Mouse (Mus musculus): Measurements from ENCODE around the gene Acoxl. TPM values are rescaled to one million over a fixed set of nuclear protein-coding genes. Genes with fewer than 3 reads are reported as not detected.

The Acoxl gene
- polyA plus RNA-seq, 1 experiment: 0.25 TPM

- WGBS: 13% methylated on average over 23 of the region's 23 CpGs
- peaks cover 22% of the 10 kb centered on the region for H3K4me1 ChIP-seq (ENCODE audit: control insufficient read depth, insufficient read depth, insufficient read length)
- no peak for DNase-seq (ENCODE audit: low read depth in 1 of 2, low spot score in 2 of 2)
- peaks cover 3% of the 10 kb centered on the region for H3K36me3 ChIP-seq (ENCODE audit: control insufficient read depth, insufficient read depth, low read length)
- H3K4me3 ChIP-seq (ENCODE audit: extremely low read depth, insufficient read depth, insufficient read length): peak overlapping the region; percentile 56
- no peak overlapping the region for H3K27ac ChIP-seq (ENCODE audit: insufficient read depth, low read length)
- no peak for TF ChIP-seq POLR2A (IDR thresholded peaks at IDR 0.05; ENCODE audit: low read depth, low read length)
- TF ChIP-seq CTCF (IDR thresholded peaks at IDR 0.05; ENCODE audit: extremely low read depth, insufficient read depth, insufficient read length, insufficient replicate concordance): no peak
- no peaks in the 10 kb centered on the region; the same call in none of the 2 replicates for H3K27me3 ChIP-seq (ENCODE audit: control insufficient read depth, insufficient read depth, low read length)
Observed at GRCm38 (mm10) chr2:128123921-128124683, 285.4 kb downstream of the Acoxl start.

- peaks cover 22% of the 10 kb centered on the region for H3K4me1 ChIP-seq (ENCODE audit: control insufficient read depth, insufficient read depth, insufficient read length)
- H3K36me3 ChIP-seq (ENCODE audit: control insufficient read depth, insufficient read depth, low read length): peaks cover 5% of the 10 kb centered on the region
- no peaks in the 10 kb centered on the region; the same call in none of the 2 replicates for H3K27me3 ChIP-seq (ENCODE audit: control insufficient read depth, insufficient read depth, low read length)
- TF ChIP-seq POLR2A (IDR thresholded peaks at IDR 0.05; ENCODE audit: low read depth, low read length) (no peak), CTCF (IDR thresholded peaks at IDR 0.05; ENCODE audit: extremely low read depth, insufficient read depth, insufficient read length, insufficient replicate concordance) (no peak)
- peak overlapping the region; percentile 63; the same call in 1 of the 2 replicates for H3K4me3 ChIP-seq (ENCODE audit: extremely low read depth, insufficient read depth, insufficient read length)
- DNase-seq (ENCODE audit: low read depth in 1 of 2, low spot score in 2 of 2): no peak
- WGBS: 18% methylated on average over 15 of the region's 15 CpGs
- H3K27ac ChIP-seq (ENCODE audit: insufficient read depth, low read length): no peak overlapping the region
Observed at GRCm38 (mm10) chr2:128124693-128125092, 286.0 kb downstream of the Acoxl start.

- Histone ChIP-seq H3K27ac (ENCODE audit: insufficient read depth, low read length) (peak within 1 kb of the TSS; percentile 83), H3K4me3 (ENCODE audit: extremely low read depth, insufficient read depth, insufficient read length) (peak within 1 kb of the TSS; percentile 96), H3K27me3 (ENCODE audit: control insufficient read depth, insufficient read depth, low read length) (no peaks in the 10 kb centered on the region; the same call in none of the 2 replicates), H3K36me3 (ENCODE audit: control insufficient read depth, insufficient read depth, low read length) (peaks cover 5% of the 10 kb centered on the region), H3K4me1 (ENCODE audit: control insufficient read depth, insufficient read depth, insufficient read length) (peaks cover 22% of the 10 kb centered on the region)
- TF ChIP-seq CTCF (IDR thresholded peaks at IDR 0.05; ENCODE audit: extremely low read depth, insufficient read depth, insufficient read length, insufficient replicate concordance) (peak; percentile 37; the same call in 1 of the 2 replicates), POLR2A (IDR thresholded peaks at IDR 0.05; ENCODE audit: low read depth, low read length) (peak; percentile 99)
- peak; percentile 89 to 98 for DNase-seq (ENCODE audit: low read depth in 1 of 2, low spot score in 2 of 2)
- under 1% methylated on average over 76 of the region's 76 CpGs for WGBS
Observed at GRCm38 (mm10) chr2:128125635-128126470, 287.2 kb downstream of the Acoxl start, which contains the start of gene Bcl2l11. Gene Bcl2l11, plus strand, starts transcription at chr2:128126038.

GRCm38 (mm10) chr2:128126591-128127051 is 287.9 kb downstream of the Acoxl start:
- Histone ChIP-seq H3K4me3 (ENCODE audit: extremely low read depth, insufficient read depth, insufficient read length) (peak overlapping the region; percentile 96), H3K4me1 (ENCODE audit: control insufficient read depth, insufficient read depth, insufficient read length) (peaks cover 22% of the 10 kb centered on the region), H3K27me3 (ENCODE audit: control insufficient read depth, insufficient read depth, low read length) (no peaks in the 10 kb centered on the region; the same call in none of the 2 replicates), H3K27ac (ENCODE audit: insufficient read depth, low read length) (peak overlapping the region; percentile 83; the same call in 1 of the 2 replicates), H3K36me3 (ENCODE audit: control insufficient read depth, insufficient read depth, low read length) (peaks cover 12% of the 10 kb centered on the region)
- TF ChIP-seq CTCF (IDR thresholded peaks at IDR 0.05; ENCODE audit: extremely low read depth, insufficient read depth, insufficient read length, insufficient replicate concordance) (no peak), POLR2A (IDR thresholded peaks at IDR 0.05; ENCODE audit: low read depth, low read length) (no peak)
- under 1% methylated on average over 35 of the region's 35 CpGs for WGBS
- DNase-seq (ENCODE audit: low read depth in 1 of 2, low spot score in 2 of 2): no peak

- WGBS: under 1% methylated on average over 54 of the region's 67 CpGs
- Histone ChIP-seq H3K36me3 (ENCODE audit: control insufficient read depth, insufficient read depth, low read length) (peaks cover 13% of the 10 kb centered on the region), H3K4me3 (ENCODE audit: extremely low read depth, insufficient read depth, insufficient read length) (peak overlapping the region; percentile 96), H3K4me1 (ENCODE audit: control insufficient read depth, insufficient read depth, insufficient read length) (peaks cover 22% of the 10 kb centered on the region), H3K27me3 (ENCODE audit: control insufficient read depth, insufficient read depth, low read length) (no peaks in the 10 kb centered on the region; the same call in none of the 2 replicates), H3K27ac (ENCODE audit: insufficient read depth, low read length) (peak overlapping the region; percentile 83)
- TF ChIP-seq CTCF (IDR thresholded peaks at IDR 0.05; ENCODE audit: extremely low read depth, insufficient read depth, insufficient read length, insufficient replicate concordance): no peak
- no peak for TF ChIP-seq POLR2A (IDR thresholded peaks at IDR 0.05; ENCODE audit: low read depth, low read length)
- DNase-seq (ENCODE audit: low read depth in 1 of 2, low spot score in 2 of 2): peak; percentile 70 to 92
Observed at GRCm38 (mm10) chr2:128127121-128127671, 288.5 kb downstream of the Acoxl start.

- Histone ChIP-seq H3K27me3 (ENCODE audit: control insufficient read depth, insufficient read depth, low read length) (no peaks in the 10 kb centered on the region; the same call in none of the 2 replicates), H3K4me3 (ENCODE audit: extremely low read depth, insufficient read depth, insufficient read length) (peak overlapping the region; percentile 96), H3K4me1 (ENCODE audit: control insufficient read depth, insufficient read depth, insufficient read length) (peaks cover 21% of the 10 kb centered on the region), H3K36me3 (ENCODE audit: control insufficient read depth, insufficient read depth, low read length) (peaks cover 15% of the 10 kb centered on the region), H3K27ac (ENCODE audit: insufficient read depth, low read length) (peak overlapping the region; percentile 22; the same call in 1 of the 2 replicates)
- under 1% methylated on average over 48 of the region's 48 CpGs for WGBS
- DNase-seq (ENCODE audit: low read depth in 1 of 2, low spot score in 2 of 2): peak in 1 of 2 experiments; percentile 58
- TF ChIP-seq POLR2A (IDR thresholded peaks at IDR 0.05; ENCODE audit: low read depth, low read length) (no peak), CTCF (IDR thresholded peaks at IDR 0.05; ENCODE audit: extremely low read depth, insufficient read depth, insufficient read length, insufficient replicate concordance) (no peak)
Observed at GRCm38 (mm10) chr2:128127691-128128292, 289.1 kb downstream of the Acoxl start.
